Mouse (Mus musculus): ENCODE data around the gene Teddm1b. TPM values are rescaled to one million over a fixed set of nuclear protein-coding genes. Genes with fewer than 3 reads are reported as not detected.
A peak's percentile ranks its signal among the peaks of the same experiment; 100 is the strongest.
"Not testable (repeated sequence)": the region's sequence is repeated elsewhere in the genome, so short reads cannot be mapped to it uniquely, and the experiment has no call there.

Gene Teddm1b
- total RNA-seq (2017): not detected in 3 replicates

DNA sequence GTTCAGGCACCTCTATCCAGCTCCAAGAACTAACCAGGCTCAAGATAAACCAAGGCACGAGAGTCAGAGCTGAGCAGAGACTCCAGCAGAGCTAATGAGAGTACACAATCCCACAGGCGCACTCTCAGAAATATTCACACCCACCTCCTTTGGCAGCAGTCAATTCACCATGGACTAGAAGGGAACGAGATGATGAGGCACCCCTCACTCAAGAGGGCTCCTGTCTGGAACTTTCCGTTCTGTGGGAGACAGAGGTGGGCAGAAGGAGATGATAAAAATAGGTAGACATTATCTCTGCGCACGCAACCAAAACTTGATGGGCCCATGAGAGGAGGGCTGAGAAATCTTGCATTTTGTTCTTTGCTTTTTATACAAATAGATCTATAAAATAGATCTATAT is at the start of gene Teddm1b:
Teddm1b (plus strand) TSS at position 301 of the 400 bp plus-strand sequence.
- no peak for ATAC-seq (replicated peaks; ENCODE audit: insufficient number of reproducible peaks, low FRiP score, low TSS enrichment, poor library complexity, severe bottlenecking)

DNA sequence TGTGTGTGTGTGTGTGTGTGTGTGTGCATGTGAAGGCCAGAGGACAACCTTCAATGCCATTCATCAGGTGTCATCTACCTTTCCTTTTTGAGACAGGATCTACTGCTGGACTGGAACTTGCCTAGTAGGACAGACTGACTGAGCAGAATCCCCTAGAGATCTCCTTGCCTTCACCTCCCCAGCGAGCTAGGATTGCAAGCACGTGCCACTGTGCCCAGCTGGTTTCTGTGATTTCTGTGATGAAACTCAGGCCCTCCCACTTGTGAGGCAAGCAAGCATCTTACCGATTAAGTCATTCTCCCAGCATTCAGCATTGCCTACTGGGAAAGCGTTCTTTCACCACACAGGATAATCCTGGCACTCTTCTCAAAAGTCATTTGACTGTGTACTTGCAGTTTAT is 43.4 kb upstream of the Teddm1b start:
- no peak for ATAC-seq (replicated peaks; ENCODE audit: insufficient number of reproducible peaks, low FRiP score, low TSS enrichment, poor library complexity, severe bottlenecking)

DNA sequence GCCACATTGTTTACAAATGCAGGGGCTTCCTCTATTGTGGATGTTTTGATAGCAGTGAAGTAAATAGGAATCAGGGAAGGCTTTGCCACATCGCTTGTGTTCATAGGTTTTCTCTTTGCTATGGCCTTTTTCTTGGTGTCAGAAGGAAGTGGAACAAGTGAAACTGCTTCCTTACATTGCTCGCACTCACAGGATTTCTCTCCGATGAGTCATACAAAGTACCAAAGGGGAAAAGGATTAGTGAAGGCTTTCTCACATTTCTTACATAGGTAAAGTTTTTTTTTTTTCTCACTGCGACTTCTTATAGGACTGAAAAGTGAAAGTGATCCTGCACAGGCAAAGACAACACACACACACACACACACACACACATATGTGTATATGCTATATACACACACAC is 38.1 kb upstream of the Teddm1b start:
- no peak for ATAC-seq (replicated peaks; ENCODE audit: insufficient number of reproducible peaks, low FRiP score, low TSS enrichment, poor library complexity, severe bottlenecking)

- ATAC-seq (replicated peaks; ENCODE audit: insufficient number of reproducible peaks, low FRiP score, low TSS enrichment, poor library complexity, severe bottlenecking): no peak
Observed at GRCm38 (mm10) chr1:153842121-153842740, 31.9 kb upstream of the Teddm1b start.

DNA sequence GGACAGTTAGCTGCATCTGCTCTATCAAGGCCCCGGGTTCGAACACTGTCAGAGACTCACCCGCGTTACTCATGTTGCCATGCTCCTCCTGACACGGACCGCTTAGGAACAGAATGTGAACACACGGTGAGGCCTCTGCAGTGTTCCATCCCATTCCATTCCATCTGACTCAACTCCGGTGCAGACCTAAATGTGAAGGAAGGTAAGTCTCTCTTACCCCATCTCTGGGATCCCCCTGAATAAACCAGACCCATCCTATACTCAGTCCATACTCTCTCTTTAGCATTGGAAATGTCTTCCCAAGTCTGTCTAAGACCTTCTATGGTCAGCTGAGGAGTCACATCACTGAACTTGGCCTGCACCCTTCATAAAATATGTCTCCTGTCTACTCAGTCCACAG is 30.1 kb upstream of the Teddm1b start, which contains the start of gene Rgsl1:
Rgsl1 (minus strand) TSS at position 101 of the 400 bp plus-strand sequence.
- ATAC-seq (replicated peaks; ENCODE audit: insufficient number of reproducible peaks, low FRiP score, low TSS enrichment, poor library complexity, severe bottlenecking): no peak

DNA sequence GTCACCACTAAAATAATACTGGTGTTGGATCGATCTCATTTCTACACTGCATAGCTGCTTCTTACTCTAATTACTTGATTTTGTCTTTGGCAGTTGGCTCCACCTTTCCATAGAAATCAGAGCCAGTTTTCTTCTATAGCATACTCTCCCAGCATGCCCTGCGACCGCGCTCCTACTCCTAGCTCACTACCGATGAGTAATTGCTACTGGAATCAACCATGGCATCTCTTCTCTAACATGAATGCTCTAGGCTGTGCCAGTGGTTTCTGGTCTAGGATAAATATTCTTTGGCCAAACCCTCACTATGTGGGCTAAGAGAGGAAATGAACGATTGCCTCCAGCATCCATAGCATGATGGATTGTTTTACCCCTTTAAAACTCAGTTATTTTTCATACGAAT is 27.7 kb upstream of the Teddm1b start:
- ATAC-seq (replicated peaks; ENCODE audit: insufficient number of reproducible peaks, low FRiP score, low TSS enrichment, poor library complexity, severe bottlenecking): no peak

GRCm38 (mm10) chr1:153846867-153847266 is 27.3 kb upstream of the Teddm1b start:
- ATAC-seq (replicated peaks; ENCODE audit: insufficient number of reproducible peaks, low FRiP score, low TSS enrichment, poor library complexity, severe bottlenecking): 0 out of 2 replicates have a peak, but pooled peaks have one; percentile 53

DNA sequence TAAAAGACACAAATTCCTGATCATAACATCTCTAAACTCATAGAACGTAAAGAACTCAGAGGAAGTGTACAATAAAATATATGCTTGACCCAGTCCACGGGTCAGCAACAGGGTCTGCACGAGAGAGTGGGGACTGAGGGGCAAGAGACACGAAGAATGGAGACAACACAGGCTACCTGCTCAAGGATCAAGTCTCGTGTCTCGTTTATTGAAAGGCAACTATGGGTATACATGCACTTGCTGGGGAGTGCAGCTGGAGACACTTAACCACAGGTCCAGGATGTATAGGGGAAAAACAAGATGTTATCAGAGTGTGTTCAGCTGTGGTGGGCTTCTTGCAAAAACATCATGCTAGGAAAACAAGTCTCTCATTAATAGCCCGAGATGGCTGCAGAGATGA is 21.4 kb upstream of the Teddm1b start:
- ATAC-seq (replicated peaks; ENCODE audit: insufficient number of reproducible peaks, low FRiP score, low TSS enrichment, poor library complexity, severe bottlenecking): not testable (repeated sequence)

DNA sequence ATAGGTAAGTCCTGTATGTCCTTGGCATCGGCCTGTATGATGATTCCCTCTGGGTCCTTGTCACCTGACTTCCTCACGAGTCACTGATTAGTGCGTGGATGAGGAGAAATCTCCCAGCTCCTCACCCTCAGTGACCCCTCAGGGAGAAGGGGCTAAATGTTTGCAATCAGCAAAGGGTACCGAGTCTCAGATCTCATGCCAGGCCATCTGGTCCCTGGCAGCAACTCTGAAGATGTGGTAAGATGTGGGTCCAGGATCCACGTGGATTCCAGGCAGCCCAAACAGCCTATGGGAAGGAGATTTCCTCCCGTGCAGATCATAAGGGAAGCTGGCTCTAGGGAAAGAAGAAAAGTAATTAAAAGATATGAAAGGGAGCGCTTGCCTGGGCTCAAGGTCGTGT is 18.2 kb upstream of the Teddm1b start:
- ATAC-seq (replicated peaks; ENCODE audit: insufficient number of reproducible peaks, low FRiP score, low TSS enrichment, poor library complexity, severe bottlenecking): no peak

- not testable (repeated sequence) for ATAC-seq (replicated peaks; ENCODE audit: insufficient number of reproducible peaks, low FRiP score, low TSS enrichment, poor library complexity, severe bottlenecking)
Observed at GRCm38 (mm10) chr1:153880391-153880790, 6.2 kb downstream of the Teddm1b start.

GRCm38 (mm10) chr1:153886024-153886633 is 12.0 kb downstream of the Teddm1b start:
- no peak for ATAC-seq (replicated peaks; ENCODE audit: insufficient number of reproducible peaks, low FRiP score, low TSS enrichment, poor library complexity, severe bottlenecking)

DNA sequence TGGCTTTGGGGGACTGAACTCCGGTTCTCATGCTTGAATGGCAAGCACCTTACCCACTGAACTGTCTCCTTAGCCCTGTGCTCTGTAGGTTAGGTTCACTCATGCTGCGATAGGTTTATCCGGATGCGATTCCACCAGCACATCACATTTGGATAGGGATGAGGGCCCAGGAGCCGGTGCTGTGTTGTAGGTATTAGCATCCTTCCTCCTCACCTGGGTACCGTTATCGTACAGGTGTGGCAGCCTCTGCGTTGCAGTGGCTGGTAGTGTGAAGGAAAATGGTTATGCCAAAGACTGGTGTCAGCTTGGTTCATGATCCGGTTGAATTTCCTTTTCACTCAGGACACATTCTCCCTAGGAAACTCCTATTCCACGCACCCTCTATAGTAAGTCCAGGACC is 16.0 kb downstream of the Teddm1b start:
- no peak for ATAC-seq (replicated peaks; ENCODE audit: insufficient number of reproducible peaks, low FRiP score, low TSS enrichment, poor library complexity, severe bottlenecking)

GRCm38 (mm10) chr1:153891442-153891841 is 17.3 kb downstream of the Teddm1b start, which contains the start of gene Teddm1a:
Gene Teddm1a, plus strand, starts transcription at chr1:153891742.
- ATAC-seq (replicated peaks; ENCODE audit: insufficient number of reproducible peaks, low FRiP score, low TSS enrichment, poor library complexity, severe bottlenecking): no peak

DNA sequence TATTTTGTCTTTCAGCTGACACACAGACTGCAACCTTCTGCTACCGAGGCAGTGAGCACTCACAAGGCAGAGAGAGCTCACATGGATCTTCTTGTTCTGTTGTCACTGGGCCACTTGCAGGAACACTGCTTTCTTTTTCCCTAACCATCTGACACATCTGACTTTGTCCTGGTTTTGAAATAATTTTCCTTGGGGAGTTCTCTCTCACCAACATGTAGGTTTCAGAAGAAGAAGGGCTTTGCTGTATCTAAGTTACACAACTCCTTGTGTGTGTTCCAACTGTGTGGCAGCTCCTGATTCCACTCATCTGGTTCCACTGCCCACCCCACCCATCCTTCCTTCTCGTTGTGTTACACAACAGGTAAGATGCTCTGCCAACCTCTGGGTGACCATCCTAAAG is 19.6 kb downstream of the Teddm1b start:
- ATAC-seq (replicated peaks; ENCODE audit: insufficient number of reproducible peaks, low FRiP score, low TSS enrichment, poor library complexity, severe bottlenecking): no peak

DNA sequence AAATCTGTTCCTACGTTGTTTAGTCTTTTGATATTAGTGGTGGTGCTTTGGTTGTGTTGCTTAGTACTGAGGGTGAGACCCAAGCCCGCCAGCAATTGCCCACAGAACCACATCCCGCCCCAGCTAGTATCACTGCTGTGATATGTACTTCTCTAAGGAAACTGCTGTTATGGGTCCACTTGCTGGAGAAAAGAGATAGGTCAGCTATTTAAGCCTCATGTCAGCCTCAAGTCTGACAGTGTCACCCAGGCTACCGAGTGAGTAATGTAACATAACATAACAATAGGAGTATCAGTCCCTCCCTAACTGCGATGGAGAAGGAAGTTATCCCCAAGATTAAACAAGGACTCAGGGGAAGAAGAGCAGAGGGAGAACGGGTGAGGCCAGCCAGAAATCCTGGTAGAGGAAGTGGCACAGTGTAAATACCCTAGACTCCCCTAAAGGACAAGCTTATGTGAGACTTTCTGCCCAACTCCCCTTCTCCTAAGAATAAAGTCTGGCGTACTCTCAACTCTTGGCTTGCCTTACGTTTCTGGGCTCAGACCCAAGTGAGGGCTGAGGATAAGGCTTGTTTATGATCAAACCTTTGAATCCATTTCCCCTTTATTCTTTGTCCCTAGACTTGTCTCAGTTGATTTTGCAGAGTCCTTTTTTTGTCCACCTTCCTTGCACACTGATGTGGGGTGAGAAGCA is 20.2 kb downstream of the Teddm1b start:
- no peak for ATAC-seq (replicated peaks; ENCODE audit: insufficient number of reproducible peaks, low FRiP score, low TSS enrichment, poor library complexity, severe bottlenecking)

GRCm38 (mm10) chr1:153894979-153895378 is 20.8 kb downstream of the Teddm1b start:
- ATAC-seq (replicated peaks; ENCODE audit: insufficient number of reproducible peaks, low FRiP score, low TSS enrichment, poor library complexity, severe bottlenecking): 0 out of 2 replicates have a peak, but pooled peaks have one; percentile 32

GRCm38 (mm10) chr1:153897196-153897595 is 23.1 kb downstream of the Teddm1b start:
- ATAC-seq (replicated peaks; ENCODE audit: insufficient number of reproducible peaks, low FRiP score, low TSS enrichment, poor library complexity, severe bottlenecking): no peak

GRCm38 (mm10) chr1:153898989-153899730 is 25.0 kb downstream of the Teddm1b start:
- no peak for ATAC-seq (replicated peaks; ENCODE audit: insufficient number of reproducible peaks, low FRiP score, low TSS enrichment, poor library complexity, severe bottlenecking)

DNA sequence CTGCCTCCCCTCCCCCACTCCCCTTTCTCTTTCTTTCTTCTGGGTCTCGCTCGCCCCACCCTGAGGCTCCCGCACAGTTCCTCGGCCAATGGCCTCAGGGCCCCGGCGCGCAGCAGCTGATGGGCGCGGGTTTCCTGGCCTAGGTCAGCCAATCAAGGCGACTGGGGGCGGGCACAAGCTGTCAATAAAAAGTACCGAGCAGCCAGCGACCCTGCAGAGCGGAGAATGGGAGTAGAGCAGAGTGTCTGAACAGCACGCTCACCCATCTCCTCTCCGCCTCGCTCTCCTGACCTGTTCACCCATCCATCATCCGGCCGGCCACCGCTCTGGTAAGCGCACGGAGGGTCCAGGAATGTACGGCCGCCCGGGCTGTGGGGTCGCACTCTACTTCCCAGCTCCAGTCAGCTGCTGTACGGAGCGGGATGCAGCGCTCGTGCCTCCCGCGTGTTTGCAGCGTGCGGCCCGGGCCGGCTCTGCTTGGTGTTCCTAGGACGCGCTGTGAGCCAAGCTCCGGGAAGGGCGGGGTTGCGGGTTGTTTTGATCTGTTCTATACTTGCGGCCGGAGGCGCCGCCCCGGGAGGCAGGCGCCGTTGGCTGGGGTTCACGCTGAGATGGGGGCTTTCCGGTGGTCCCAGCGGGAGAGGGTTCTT is 25.7 kb downstream of the Teddm1b start, which contains the start of the genes Glul and Teddm2:
Glul (plus strand) TSS at position 214 of the 650 bp plus-strand sequence.
Teddm2 (minus strand) TSS at position 498 of the 650 bp plus-strand sequence.
- ATAC-seq (replicated peaks; ENCODE audit: insufficient number of reproducible peaks, low FRiP score, low TSS enrichment, poor library complexity, severe bottlenecking): peak; percentile 89

Data from monocyte, adult 5-6 weeks (primary cell).